Mouse (Mus musculus) retina, adult 2 months (tissue): ENCODE data around the gene Stat5b.
A peak's percentile ranks its signal among the peaks of the same experiment; 100 is the strongest.

Source experiments
- DNase-seq: peaks from one replicate; pipeline ENCODE4 v3.0.0-alpha.2; 2012; ENCODE audit warnings: low read depth, low spot score

The Stat5b gene

DNA sequence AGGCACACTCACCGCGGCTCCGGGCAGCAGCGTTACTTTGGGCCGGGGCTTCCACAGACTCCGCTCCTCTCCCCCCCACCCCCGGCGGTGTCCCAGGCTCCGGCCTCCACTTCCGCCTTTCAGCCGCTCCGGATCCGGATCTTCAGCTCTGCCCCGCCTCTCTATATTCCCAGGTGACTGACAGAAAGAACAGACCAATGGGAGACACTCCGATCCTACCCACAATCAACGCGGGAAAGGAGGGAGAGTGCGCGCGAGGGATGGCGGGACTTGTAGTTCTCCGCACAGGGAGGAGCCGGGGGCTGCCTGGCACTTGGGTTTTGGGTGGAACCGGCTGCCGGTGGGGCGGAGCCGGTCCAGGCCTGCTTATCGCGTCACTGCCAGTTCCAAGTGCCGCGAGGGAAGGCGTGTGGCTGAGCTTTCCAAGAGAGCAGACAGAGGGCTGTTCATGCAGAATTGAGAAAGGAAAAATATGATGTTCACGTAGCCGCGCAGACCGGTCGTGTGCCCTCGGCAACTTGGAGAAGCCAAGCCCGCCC lies 112.4 kb downstream of the Stat5b start, which contains the start of gene Rab5c:
TSS of gene Rab5c (minus strand) at position 150 of the 539 bp plus-strand sequence.
- peak; percentile 96 for DNase-seq

DNA sequence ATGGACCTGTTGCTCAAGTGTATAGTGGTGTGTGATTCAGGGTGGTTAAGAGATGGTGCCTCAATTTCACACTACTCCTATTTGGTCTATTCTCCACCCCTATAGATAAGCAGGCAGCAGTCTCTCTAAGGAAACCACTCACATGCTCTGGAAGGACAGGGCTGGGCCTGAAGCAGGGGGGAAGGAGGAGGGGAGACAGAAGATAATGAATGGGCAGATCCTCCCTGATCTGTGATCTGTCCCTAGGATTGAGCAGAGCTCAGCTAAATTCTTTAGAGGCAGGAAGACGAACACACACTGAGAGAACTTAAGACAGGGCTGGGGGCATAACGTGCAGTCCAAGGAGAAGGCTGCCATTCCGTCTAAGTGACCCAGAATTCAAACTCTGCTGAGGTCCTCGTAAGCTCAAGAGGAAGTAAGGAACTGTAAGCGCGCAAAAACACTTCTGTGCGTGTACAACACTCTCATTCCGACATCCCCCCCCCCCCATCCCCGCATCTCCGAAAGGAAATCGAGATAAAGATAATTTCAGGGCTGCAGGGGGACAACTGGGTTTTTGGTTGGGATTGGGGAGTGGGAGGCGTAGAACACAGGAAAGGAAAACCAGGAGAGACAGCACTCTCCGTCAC lies 113.3 kb downstream of the Stat5b start:
- no peak for DNase-seq

GRCm38 (mm10) chr11:100736746-100737080 lies 113.8 kb downstream of the Stat5b start:
- DNase-seq = no peak

GRCm38 (mm10) chr11:100735954-100736745 lies 114.4 kb downstream of the Stat5b start:
- no peak for DNase-seq

- no peak for DNase-seq
These were observed 115.2 kb downstream of the Stat5b start for GRCm38 (mm10) chr11:100735134-100735865.
